Mouse (Mus musculus) C2C12 (cell line): Measurements from ENCODE around the gene Nfic. TPM values are rescaled to one million over a fixed set of nuclear protein-coding genes. Genes with fewer than 3 reads are reported as not detected.

Experiments used
- H3K27me3 ChIP-seq: one replicate; pipeline ENCODE4 v1.6.1; 2011; ENCODE audit not compliant: control insufficient read depth, insufficient read depth, insufficient read length
- H3K36me3 ChIP-seq: one replicate; pipeline ENCODE4 v1.6.1; 2011; ENCODE audit not compliant: control insufficient read depth, insufficient read depth
- H3K4me3 ChIP-seq: one replicate; pipeline ENCODE4 v1.5.1; 2011; ENCODE audit warnings: mild to moderate bottlenecking, control low read depth; ENCODE audit not compliant: poor library complexity, insufficient read depth, severe bottlenecking
- H3K79me2 ChIP-seq: one replicate; pipeline ENCODE4 v1.6.1; 2011; ENCODE audit not compliant: control insufficient read depth, insufficient read depth
- H3K79me3 ChIP-seq: one replicate; pipeline ENCODE4 v1.6.1; 2011; ENCODE audit warnings: low read depth, control low read depth
- H3ac ChIP-seq: one replicate; pipeline ENCODE3; 2011; ENCODE audit warnings: low read depth; ENCODE audit not compliant: control insufficient read depth, insufficient read length
- CEBPB ChIP-seq: IDR thresholded peaks from one replicate; pipeline ENCODE4 v1.6.1; 2011; ENCODE audit warnings: low read depth, mild to moderate bottlenecking, control low read depth, moderate library complexity
- CTCF ChIP-seq: IDR thresholded peaks from one replicate; pipeline ENCODE4 v1.5.1; 2011; ENCODE audit not compliant: control insufficient read depth, insufficient read depth, insufficient read length
- FOSL1 ChIP-seq: IDR thresholded peaks from one replicate; pipeline ENCODE4 v1.8.0; 2011; ENCODE audit warnings: mild to moderate bottlenecking, low read length; ENCODE audit not compliant: poor library complexity, insufficient read depth, severe bottlenecking
- MAX ChIP-seq: IDR thresholded peaks from one replicate; pipeline ENCODE4 v1.6.1; 2011; ENCODE audit warnings: mild to moderate bottlenecking, control low read depth
- MYOD1 ChIP-seq: IDR thresholded peaks from one replicate; pipeline ENCODE4 v1.6.1; 2011; ENCODE audit warnings: low read depth; ENCODE audit not compliant: control insufficient read depth, insufficient read length
- MYOG ChIP-seq: IDR thresholded peaks from one replicate; pipeline ENCODE4 v1.6.1; 2011; ENCODE audit not compliant: control insufficient read depth, insufficient read length; ENCODE audit errors: extremely low read depth
- USF1 ChIP-seq: IDR thresholded peaks from one replicate; pipeline ENCODE4 v1.6.1; 2011; ENCODE audit warnings: low read depth, mild to moderate bottlenecking, control low read depth, moderate library complexity
- polyA plus RNA-seq: library from polyadenylated mRNA; unstranded; fragments of >200 nt; fragmentation: generic; extraction: Trizol; gene quantifications from one replicate; pipeline ENCODE4 v1.2.1, GENCODE M21; 2012; ENCODE audit warnings: missing spikeins

Nfic gene
- polyA plus RNA-seq, 1 experiment, result 86.7 TPM

DNA sequence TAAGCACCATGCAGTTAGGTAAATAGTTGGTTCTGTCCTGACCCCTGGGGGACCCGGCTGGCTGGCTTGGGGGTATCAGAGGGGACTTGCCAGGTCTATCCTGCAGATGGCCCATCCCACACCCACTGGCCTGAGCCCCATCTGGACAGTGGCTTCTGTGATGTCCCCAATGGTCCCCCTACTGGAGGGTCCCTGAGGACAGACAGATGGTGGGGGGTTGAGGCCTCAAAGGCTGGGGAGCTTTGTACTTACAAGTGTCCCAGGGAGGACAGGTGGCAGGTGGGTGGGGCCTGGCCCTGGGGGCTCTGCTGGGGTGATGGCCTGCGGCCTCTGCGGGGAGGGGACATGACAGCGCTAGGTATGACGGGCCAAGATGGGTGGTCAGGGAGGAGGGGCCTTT is 56.1 kb downstream of the Nfic start:
- H3K36me3 ChIP-seq, result peaks cover 80% of the 10 kb centered on the region
- H3K4me3 ChIP-seq, result no peak overlapping the region
- H3K27me3 ChIP-seq, result no peaks in the 10 kb centered on the region
- peaks cover 18% of the 10 kb centered on the region for H3K79me2 ChIP-seq
- H3ac ChIP-seq, result no peak overlapping the region
- TF ChIP-seq CTCF (no peak), MYOD1 (no peak), FOSL1 (no peak), MYOG (no peak), CEBPB (no peak), USF1 (no peak), MAX (no peak)
- peaks cover 11% of the 10 kb centered on the region for H3K79me3 ChIP-seq

DNA sequence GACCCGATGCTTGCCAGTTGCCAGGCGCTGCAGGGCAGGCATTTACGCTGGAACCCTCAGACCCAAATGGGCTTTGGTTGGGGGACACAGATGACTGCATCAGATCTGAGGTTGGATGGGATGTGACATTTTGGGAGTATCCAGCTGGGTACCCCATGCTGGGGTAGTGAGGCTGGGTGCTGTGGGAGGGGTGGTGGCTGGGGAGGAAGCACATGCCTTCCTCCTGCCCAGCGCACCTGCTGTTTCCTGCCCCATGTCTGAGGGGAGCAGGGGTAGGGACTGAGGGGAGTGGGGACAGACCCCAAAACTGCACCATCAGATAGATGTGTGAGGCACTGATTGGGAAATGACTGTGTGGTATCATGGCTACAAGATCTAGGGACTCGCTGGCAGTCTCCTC is 58.7 kb downstream of the Nfic start:
- H3K4me3 ChIP-seq, result no peak overlapping the region
- peaks cover 7% of the 10 kb centered on the region for H3K79me3 ChIP-seq
- TF ChIP-seq CEBPB (no peak), FOSL1 (no peak), CTCF (no peak), MYOG (no peak), MYOD1 (no peak), USF1 (no peak), MAX (no peak)
- H3K36me3 ChIP-seq, result peaks cover 56% of the 10 kb centered on the region
- no peak overlapping the region for H3ac ChIP-seq
- no peaks in the 10 kb centered on the region for H3K27me3 ChIP-seq
- H3K79me2 ChIP-seq, result no peaks in the 10 kb centered on the region

DNA sequence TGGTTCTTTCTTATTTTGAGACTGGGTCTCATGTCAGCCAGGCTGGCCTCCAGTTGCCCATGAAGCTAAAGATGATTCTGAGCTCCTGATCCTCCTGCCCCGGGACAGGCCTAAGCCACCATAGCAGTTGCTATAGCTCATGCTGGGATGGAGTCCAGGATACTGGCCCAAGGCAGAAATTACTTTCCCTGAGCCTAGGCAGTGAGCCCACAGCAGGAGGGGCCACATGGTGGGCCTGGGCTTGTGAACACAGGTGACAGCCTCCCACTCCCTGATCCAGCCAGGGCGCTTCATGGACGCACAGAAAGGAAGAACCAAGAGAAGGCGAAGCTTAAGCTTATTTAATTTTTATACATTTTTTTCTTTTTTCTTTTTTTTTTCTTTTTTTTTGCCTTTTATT is 59.6 kb downstream of the Nfic start:
- no peak overlapping the region for H3ac ChIP-seq
- TF ChIP-seq USF1, result no peak
- TF ChIP-seq MYOD1, result no peak
- no peak for TF ChIP-seq MAX
- no peak for TF ChIP-seq MYOG
- TF ChIP-seq CEBPB, result no peak
- TF ChIP-seq FOSL1, result no peak
- no peak for TF ChIP-seq CTCF
- H3K27me3 ChIP-seq, result no peaks in the 10 kb centered on the region
- no peak overlapping the region for H3K4me3 ChIP-seq
- H3K79me3 ChIP-seq, result peaks cover 7% of the 10 kb centered on the region
- H3K36me3 ChIP-seq, result peaks cover 47% of the 10 kb centered on the region
- no peaks in the 10 kb centered on the region for H3K79me2 ChIP-seq

DNA sequence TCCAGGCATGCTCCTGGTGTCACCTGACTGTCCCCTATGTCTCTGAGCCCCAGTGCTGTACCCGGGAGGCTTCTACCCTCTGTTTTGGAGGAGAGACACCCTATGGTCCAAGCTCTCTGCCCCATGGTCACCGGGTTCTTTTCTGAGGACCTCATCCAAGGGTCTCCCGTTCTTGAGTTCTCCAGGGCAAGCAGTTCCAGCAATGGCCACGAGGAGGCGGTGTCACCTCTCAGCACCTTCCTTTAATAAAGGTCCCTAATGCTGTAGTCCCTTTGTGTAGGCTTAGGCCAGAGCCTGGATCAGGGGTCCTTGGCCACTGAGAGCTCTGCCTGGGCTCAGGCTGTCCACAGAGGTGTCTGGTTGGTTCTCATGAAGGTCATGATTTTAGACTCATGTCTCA is 60.3 kb downstream of the Nfic start:
- TF ChIP-seq USF1 (no peak), CTCF (peak; percentile 67), FOSL1 (no peak)
- peaks cover 7% of the 10 kb centered on the region for H3K79me3 ChIP-seq
- H3K36me3 ChIP-seq, result peaks cover 39% of the 10 kb centered on the region
- H3ac ChIP-seq, result no peak overlapping the region
- H3K79me2 ChIP-seq, result no peaks in the 10 kb centered on the region
- H3K4me3 ChIP-seq, result no peak overlapping the region
- no peaks in the 10 kb centered on the region for H3K27me3 ChIP-seq

DNA sequence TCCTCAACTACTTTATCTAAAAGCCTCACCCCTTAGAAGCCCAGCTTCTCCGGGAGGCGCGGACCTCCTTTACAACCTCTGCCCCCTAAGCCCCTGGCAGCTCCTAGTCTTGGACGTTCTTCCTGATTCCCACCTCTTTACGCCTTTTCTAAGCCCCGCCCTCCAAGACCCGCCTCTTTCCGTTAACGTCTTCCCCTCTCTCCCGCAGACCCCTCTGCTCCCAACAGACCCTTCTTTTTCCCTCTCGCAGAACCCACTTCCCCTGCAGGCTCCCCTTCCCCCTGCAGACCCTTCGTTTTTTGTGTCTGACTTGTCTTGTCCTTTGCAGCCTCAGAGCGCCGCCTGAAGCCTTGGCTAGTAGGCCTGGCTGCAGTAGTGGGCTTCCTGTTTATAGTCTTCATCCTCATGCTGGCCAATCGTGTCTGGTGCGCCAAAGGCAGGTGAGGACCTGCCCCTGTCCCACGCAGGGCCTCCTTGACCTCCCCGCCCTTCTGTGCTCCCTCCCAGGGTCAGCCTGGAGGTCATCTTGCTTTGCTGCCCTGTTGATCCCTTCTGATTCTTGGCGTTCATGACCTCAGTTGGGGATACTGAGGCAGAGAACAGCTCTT is 61.9 kb downstream of the Nfic start:
- no peak overlapping the region for H3ac ChIP-seq
- no peak overlapping the region for H3K4me3 ChIP-seq
- TF ChIP-seq CTCF (no peak), MYOD1 (no peak)
- H3K79me2 ChIP-seq, result no peaks in the 10 kb centered on the region
- H3K36me3 ChIP-seq, result peaks cover 35% of the 10 kb centered on the region
- no peaks in the 10 kb centered on the region for H3K27me3 ChIP-seq
- H3K79me3 ChIP-seq, result no peaks in the 10 kb centered on the region

DNA sequence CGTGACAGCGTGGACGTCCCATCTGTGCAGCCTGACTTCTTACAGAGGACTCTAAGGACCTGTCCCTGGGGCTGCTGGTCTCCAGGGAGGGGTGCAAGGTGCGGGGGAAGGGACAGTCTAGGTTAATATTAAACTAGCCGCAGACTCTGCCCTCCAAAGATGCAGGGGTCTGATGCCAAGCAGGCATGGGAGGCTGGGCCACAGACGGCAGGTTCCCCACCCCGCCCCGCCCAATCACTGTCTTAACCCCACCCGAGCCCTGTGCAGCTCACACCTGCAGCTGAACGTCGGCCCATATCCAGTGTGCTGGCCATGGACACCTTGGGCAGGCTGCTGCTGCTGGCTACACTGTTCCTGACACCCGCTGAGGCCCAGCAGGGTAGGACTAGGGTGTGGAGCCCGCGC is 62.7 kb downstream of the Nfic start, which contains the start of gene Smim24:
Gene Smim24, plus strand, starts transcription at position 271 of the 405 bp plus-strand sequence.
- Histone ChIP-seq H3K36me3 (peaks cover 35% of the 10 kb centered on the region), H3K79me3 (no peaks in the 10 kb centered on the region), H3K79me2 (no peaks in the 10 kb centered on the region), H3K27me3 (no peaks in the 10 kb centered on the region), H3K4me3 (no peak within 1 kb of the TSS), H3ac (no peak within 1 kb of the TSS)
- TF ChIP-seq MYOG, result no peak
- no peak for TF ChIP-seq CTCF
- TF ChIP-seq MYOD1, result no peak
